In genomic region chr2:137079721-137080320, GRCm38 (mm10) we compare ENCODE assay signal across 11 mouse cellular contexts. TPM values are rescaled to one million over a fixed set of nuclear protein-coding genes. Genes with fewer than 3 reads are reported as not detected.
A peak's percentile ranks its signal among the peaks of the same experiment; 100 is the strongest.
DNase-seq lines count a peak whose midpoint lies in the region; ATAC-seq and TF ChIP-seq lines count a peak whose summit lies in the region.
"Had no signal": no experiment of that assay in that cellular context is flagged by ENCODE, and none has a peak within 500 bp of the region (broad histone marks: within the 10 kb centered on the region; RNA-seq: fewer than 3 reads in every experiment).

No protein-coding gene starts in this region.

- H3K36me3 ChIP-seq in heart, embryonic 16.5 days (ENCODE audit: control insufficient read depth, insufficient read depth): peaks cover 21% of the 10 kb centered on the region
- peaks cover 21% of the 10 kb centered on the region; the same call in 1 of the 2 replicates for H3K36me3 ChIP-seq in embryonic facial prominence, embryonic 15.5 days
- peaks cover 18% of the 10 kb centered on the region; the same call in 1 of the 2 replicates for H3K36me3 ChIP-seq in kidney, postnatal 0 days (ENCODE audit: insufficient read depth, low read length)

- peak overlapping the region; percentile 27; the same call in 1 of the 2 replicates for H3K27ac ChIP-seq in heart, embryonic 16.5 days (ENCODE audit: low read length)
- H3K27ac ChIP-seq in embryonic facial prominence, embryonic 15.5 days (replicated peaks): peak overlapping the region; percentile 51
- H3K27ac ChIP-seq in kidney, postnatal 0 days: peak overlapping the region; percentile 60
- H3K27ac ChIP-seq: embryonic facial prominence, embryonic 12.5 days; limb, embryonic 13.5 days had no signal

- no peak for ATAC-seq in heart, embryonic 16.5 days (replicated peaks; ENCODE audit: extremely low read depth, insufficient read depth, low FRiP score)
- ATAC-seq in embryonic facial prominence, embryonic 15.5 days (ENCODE audit: insufficient number of reproducible peaks, low FRiP score, low TSS enrichment, low read depth): no peak
- ATAC-seq in kidney, postnatal 0 days (replicated peaks; ENCODE audit: low FRiP score, low read depth): 0 out of 2 replicates have a peak, but pooled peaks have one; percentile 50

- no peak for TF ChIP-seq CTCF in kidney, postnatal 0 days (IDR thresholded peaks at IDR 0.05; ENCODE audit: low read depth)

- H3K9me3 ChIP-seq in heart, embryonic 16.5 days (replicated peaks; ENCODE audit: control insufficient read depth, low read length): no peaks in the 10 kb centered on the region
- no peaks in the 10 kb centered on the region for H3K9me3 ChIP-seq in embryonic facial prominence, embryonic 15.5 days (replicated peaks)
- H3K9me3 ChIP-seq in kidney, postnatal 0 days (replicated peaks; ENCODE audit: low read length): no peaks in the 10 kb centered on the region
- H3K9me3 ChIP-seq: embryonic facial prominence, embryonic 12.5 days; limb, embryonic 13.5 days had no signal

- 28% methylated on average over 10 of the region's 10 CpGs for WGBS in heart, embryonic 16.5 days
- 17% methylated on average over 10 of the region's 10 CpGs for WGBS in embryonic facial prominence, embryonic 15.5 days
- 22% methylated on average over 10 of the region's 10 CpGs for WGBS in kidney, postnatal 0 days

- no peaks in the 10 kb centered on the region for H3K27me3 ChIP-seq in heart, embryonic 16.5 days (ENCODE audit: control insufficient read depth, insufficient read depth, low read length)
- no peaks in the 10 kb centered on the region for H3K27me3 ChIP-seq in embryonic facial prominence, embryonic 15.5 days
- H3K27me3 ChIP-seq in kidney, postnatal 0 days (ENCODE audit: insufficient read depth, low read length): no peaks in the 10 kb centered on the region
- H3K27me3 ChIP-seq: embryonic facial prominence, embryonic 12.5 days; limb, embryonic 13.5 days had no signal

- no peak overlapping the region for H3K4me2 ChIP-seq in heart, embryonic 16.5 days (ENCODE audit: low read depth, low read length)
- no peak overlapping the region for H3K4me2 ChIP-seq in embryonic facial prominence, embryonic 15.5 days (replicated peaks)
- no peak overlapping the region for H3K4me2 ChIP-seq in kidney, postnatal 0 days (ENCODE audit: low read length)
- H3K4me2 ChIP-seq: embryonic facial prominence, embryonic 12.5 days; limb, embryonic 13.5 days had no signal

- no peak overlapping the region for H3K9ac ChIP-seq in heart, embryonic 16.5 days (ENCODE audit: low read length)
- H3K9ac ChIP-seq in embryonic facial prominence, embryonic 15.5 days: no peak overlapping the region
- H3K9ac ChIP-seq in kidney, postnatal 0 days (ENCODE audit: low read depth, low read length): no peak overlapping the region
- H3K9ac ChIP-seq: embryonic facial prominence, embryonic 12.5 days; limb, embryonic 13.5 days had no signal

- peaks cover 14% of the 10 kb centered on the region for H3K4me1 ChIP-seq in heart, embryonic 16.5 days (ENCODE audit: control insufficient read depth, insufficient read depth, low read length)
- peaks cover 25% of the 10 kb centered on the region for H3K4me1 ChIP-seq in embryonic facial prominence, embryonic 15.5 days
- peaks cover 16% of the 10 kb centered on the region for H3K4me1 ChIP-seq in kidney, postnatal 0 days (replicated peaks; ENCODE audit: insufficient read depth, low read length)

- no peak overlapping the region for H3K4me3 ChIP-seq in heart, embryonic 16.5 days (ENCODE audit: low read length)
- H3K4me3 ChIP-seq in embryonic facial prominence, embryonic 15.5 days (replicated peaks): no peak overlapping the region
- no peak overlapping the region for H3K4me3 ChIP-seq in kidney, postnatal 0 days (replicated peaks; ENCODE audit: low read depth, low read length)
- H3K4me3 ChIP-seq: embryonic facial prominence, embryonic 12.5 days; limb, embryonic 13.5 days had no signal

- DNase-seq in heart, adult 9 months (ENCODE audit: low spot score in 2 of 2): no peak
- peak; percentile 40 for DNase-seq in NIH3T3 (ENCODE audit: low read depth)
- no peak for DNase-seq in kidney, postnatal 0 days (ENCODE audit: low spot score)
- no peak for DNase-seq in natural killer cell, adult 2 months (ENCODE audit: low spot score in 2 of 2)
- no peak for DNase-seq in spleen, adult 18-20 months
- no peak for DNase-seq in lung, postnatal 4 days
- DNase-seq: cerebellum, adult 9-11 months had no signal

RNA-seq across cellular contexts. Expression of gene Jag1, which starts 36.6 kb away (rescaled TPM):
- polyA plus RNA-seq in heart, embryonic 16.5 days (2015; fragmentation: Nextera tagmentation; extraction: Ambion mirVana): 9.9 and 10.6 TPM in 2 replicates
- polyA plus RNA-seq in embryonic facial prominence, embryonic 15.5 days (2015; fragmentation: Nextera tagmentation; extraction: Ambion mirVana): 30.9 and 32.2 TPM in 2 replicates
- 44.6 and 47.6 TPM in 2 replicates for polyA plus RNA-seq in kidney, postnatal 0 days (2015; fragmentation: Nextera tagmentation; extraction: Ambion mirVana)
